Mouse (Mus musculus): ENCODE results near the gene Smarcd2. TPM values are rescaled to one million over a fixed set of nuclear protein-coding genes. Genes with fewer than 3 reads are reported as not detected.

The Smarcd2 gene
- total RNA-seq, 2 experiments from 2014 or later = 16.5 to 18.8 TPM

- Histone ChIP-seq H3K27ac (peak within 1 kb of the TSS; percentile 85), H3K4me3 (peak within 1 kb of the TSS; percentile 87)
- intact Hi-C loops (cut with DNase I) = loop anchor here (1.0 to 5.0 kb wide), 4 partner anchors 24 to 57 kb away; partner anchors contain the start of genes Ftsj3, Gm10840, Limd2 and Psmc5
- TF ChIP-seq CTCF (IDR thresholded peaks at IDR 0.05) = no peak
- DNase-seq (ENCODE audit: extremely low spot score in 1 of 2, low spot score in 2 of 2) = peak; percentile 89 to 92
Measured at GRCm38 (mm10) chr11:106216730-106217490, 55.9 kb downstream of the Smarcd2 start, which contains the start of gene Ddx42. Gene Ddx42 (plus strand): TSS chr11:106216926.

GRCm38 (mm10) chr11:106215927-106216729 lies 56.6 kb downstream of the Smarcd2 start, which contains the start of gene Ccdc47:
Gene Ccdc47 (minus strand): TSS chr11:106216344.
- Histone ChIP-seq H3K27ac (peak within 1 kb of the TSS; percentile 85), H3K4me3 (peak within 1 kb of the TSS; percentile 87)
- no peak for TF ChIP-seq CTCF (IDR thresholded peaks at IDR 0.05)
- intact Hi-C loops (cut with DNase I) = loop anchor here (1.0 to 5.0 kb wide), 4 partner anchors 23 to 57 kb away; partner anchors contain the start of genes Ftsj3, Gm10840, Limd2 and Psmc5
- peak; percentile 89 to 97 for DNase-seq (ENCODE audit: extremely low spot score in 1 of 2, low spot score in 2 of 2)

GRCm38 (mm10) chr11:106215450-106215859 lies 57.3 kb downstream of the Smarcd2 start:
- peak overlapping the region; percentile 87 for H3K4me3 ChIP-seq
- no peak for DNase-seq (ENCODE audit: extremely low spot score in 1 of 2, low spot score in 2 of 2)
- peak overlapping the region; percentile 85; the same call in 1 of the 2 replicates for H3K27ac ChIP-seq
- intact Hi-C loops (cut with DNase I) = loop anchor here (5.0 kb wide), 1 partner anchor 42 kb away; the partner anchor contains the start of genes Ftsj3 and Psmc5
- no peak for TF ChIP-seq CTCF (IDR thresholded peaks at IDR 0.05)

DNA sequence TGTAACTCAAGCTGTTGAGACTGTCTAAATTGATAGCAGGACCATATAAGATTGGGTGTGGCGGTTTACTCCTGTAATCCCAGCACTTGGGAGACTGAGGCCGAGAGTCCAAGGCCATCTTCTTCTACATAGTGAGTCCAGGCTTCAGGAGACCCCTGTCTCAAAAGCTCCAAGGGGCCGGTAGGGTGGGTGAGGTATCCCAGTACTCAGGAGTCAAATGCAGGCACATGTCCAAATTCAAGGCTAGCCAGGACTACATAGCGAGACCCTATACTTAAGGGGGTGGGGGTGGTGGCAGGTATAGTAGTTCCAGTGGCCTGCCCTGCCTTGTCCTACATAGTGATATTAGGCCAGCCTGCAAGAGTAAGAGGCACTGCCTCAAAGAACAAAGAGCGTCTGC lies 57.9 kb downstream of the Smarcd2 start:
- intact Hi-C loops (cut with DNase I) = loop anchor here (5.0 kb wide), 1 partner anchor 42 kb away; the partner anchor contains the start of genes Ftsj3 and Psmc5
- DNase-seq (ENCODE audit: extremely low spot score in 1 of 2, low spot score in 2 of 2) = no peak
- Histone ChIP-seq H3K27ac (no peak overlapping the region), H3K4me3 (peak overlapping the region; percentile 87)
- no peak for TF ChIP-seq CTCF (IDR thresholded peaks at IDR 0.05)

Other genes with a start within 250 kb of the Smarcd2 start
- gene Dcaf7, start 236.1 kb downstream of the Smarcd2 start, total RNA-seq (2021) = 100 to 1,000 TPM; 134 to 142 TPM
- gene Taco1, start 206.9 kb downstream of the Smarcd2 start, total RNA-seq (2021) = 10 to 100 TPM; 18.0 to 20.2 TPM
- 10 to 100 TPM; 29.5 to 31.7 TPM for gene Map3k3, start 188.4 kb downstream of the Smarcd2 start, total RNA-seq (2021)
- gene Gm10840, start 112.1 kb downstream of the Smarcd2 start, total RNA-seq (2021) = not detected
- 10 to 100 TPM; 78.1 to 96.5 TPM for gene Limd2, start 112.1 kb downstream of the Smarcd2 start, total RNA-seq (2021)
- 10 to 100 TPM; 30.9 to 31.5 TPM for gene Strada, start 70.8 kb downstream of the Smarcd2 start, total RNA-seq (2021)
- gene Ccdc47, start 56.6 kb downstream of the Smarcd2 start, total RNA-seq (2021) = 10 to 100 TPM; 83.2 to 84.8 TPM
- 10 to 100 TPM; 63.4 to 68.7 TPM for gene Ddx42, start 56.0 kb downstream of the Smarcd2 start, total RNA-seq (2021)
- gene Ftsj3, start 16.9 kb downstream of the Smarcd2 start, total RNA-seq (2021) = 10 to 100 TPM; 30.1 to 31.1 TPM
- 100 to 1,000 TPM; 187 to 209 TPM for gene Psmc5, start 16.8 kb downstream of the Smarcd2 start, total RNA-seq (2021)
- gene Tcam1, start 3.7 kb upstream of the Smarcd2 start, total RNA-seq (2021) = not detected
- gene Gh, start 28.9 kb upstream of the Smarcd2 start, total RNA-seq (2021) = not detected
- gene Cd79b, start 41.8 kb upstream of the Smarcd2 start, total RNA-seq (2021) = not detected
- not detected for gene Scn4a, start 80.3 kb upstream of the Smarcd2 start, total RNA-seq (2021)
- gene Prr29, start 92.5 kb upstream of the Smarcd2 start, total RNA-seq (2021) = not detected
- gene Icam2, start 115.1 kb upstream of the Smarcd2 start, total RNA-seq (2021) = 1 to 10 TPM; 3.2 to 3.6 TPM
- gene Ern1, start 214.9 kb upstream of the Smarcd2 start, total RNA-seq (2021) = 10 to 100 TPM; 10.4 to 11.3 TPM